In genomic region chr3:101070230-101070795, GRCm38 (mm10) we compare ENCODE assay signal across 8 mouse cellular contexts. TPM values are rescaled to one million over a fixed set of nuclear protein-coding genes. Genes with fewer than 3 reads are reported as not detected.
DNase-seq lines count a peak whose midpoint lies in the region; ATAC-seq and TF ChIP-seq lines count a peak whose summit lies in the region.

No protein-coding gene starts in this region.

- no peaks in the 10 kb centered on the region for H3K9me3 ChIP-seq in stomach, embryonic 15.5 days

- ATAC-seq in stomach, embryonic 15.5 days (ENCODE audit: insufficient read depth, low FRiP score, low read depth): peak; percentile 62; the same call in 1 of the 2 replicates
- no peak for ATAC-seq in erythroid progenitor cell, adult 5-6 weeks (replicated peaks; ENCODE audit: low FRiP score, poor library complexity, severe bottlenecking)

- peak; percentile 52 for DNase-seq in MN1 (ENCODE audit: low spot score)
- peak; percentile 98 for DNase-seq in heart, adult 11 months
- peak; percentile 23 to 29 for DNase-seq in kidney, postnatal 36 days
- DNase-seq in cerebellum, adult 9-10 months: no peak
- DNase-seq in cerebellum, postnatal 25 days: no peak

- H3K27ac ChIP-seq in bone marrow macrophage, adult 2 months (ENCODE audit: insufficient read depth, low read depth, low read length): peak overlapping the region; percentile 5; the same call in 1 of the 2 replicates
- peak overlapping the region; percentile 71 for H3K27ac ChIP-seq in stomach, embryonic 15.5 days

- TF ChIP-seq POLR2A in bone marrow macrophage, adult 2 months (IDR thresholded peaks at IDR 0.05; ENCODE audit: borderline replicate concordance, low read depth, low read length): no peak

- H3K4me1 ChIP-seq in bone marrow macrophage, adult 2 months (ENCODE audit: control insufficient read depth, insufficient read depth, low read length): peaks cover 10% of the 10 kb centered on the region
- peaks cover 25% of the 10 kb centered on the region; the same call in 1 of the 2 replicates for H3K4me1 ChIP-seq in stomach, embryonic 15.5 days

- 0 out of 2 replicates have a peak, but pooled peaks cover 6% of the 10 kb centered on the region for H3K36me3 ChIP-seq in stomach, embryonic 15.5 days

- H3K4me3 ChIP-seq in bone marrow macrophage, adult 2 months (ENCODE audit: insufficient read depth, low read length): no peak overlapping the region
- H3K4me3 ChIP-seq in stomach, embryonic 15.5 days (replicated peaks): no peak overlapping the region

- TF ChIP-seq CTCF in bone marrow macrophage, adult 2 months (IDR thresholded peaks at IDR 0.05; ENCODE audit: low read depth, low read length): no peak

- no peaks in the 10 kb centered on the region for H3K27me3 ChIP-seq in stomach, embryonic 15.5 days (replicated peaks)

- H3K4me2 ChIP-seq in stomach, embryonic 15.5 days: no peak overlapping the region

- 44% methylated on average over 10 of the region's 10 CpGs for WGBS in stomach, embryonic 15.5 days

- no peak overlapping the region for H3K9ac ChIP-seq in stomach, embryonic 15.5 days

RNA-seq across cellular contexts. Expression of gene Ptgfrn, which starts 39.8 kb away (rescaled TPM):
- polyA plus RNA-seq in bone marrow macrophage, adult 2 months (2012; ENCODE audit: insufficient read depth, insufficient read length, missing spikeins): 3.6 TPM in 2 replicates
- 5.2 and 6.0 TPM in 2 replicates for polyA plus RNA-seq in stomach, embryonic 15.5 days (2015; fragmentation: Nextera tagmentation; extraction: Ambion mirVana)
- total RNA-seq in erythroid progenitor cell, adult 5-6 weeks (2015; ENCODE audit: low replicate concordance): 0.84 TPM in 1 of 2 replicates, not detected in the other
- total RNA-seq in erythroid progenitor cell, adult 5-6 weeks (2017; ENCODE audit: low replicate concordance): not detected in 2 replicates

RNA-seq across cellular contexts. Expression of gene Cd101, which starts 41.0 kb away (rescaled TPM):
- polyA plus RNA-seq in bone marrow macrophage, adult 2 months (2012; ENCODE audit: insufficient read depth, insufficient read length, missing spikeins): 2.4 and 2.9 TPM in 2 replicates
- polyA plus RNA-seq in stomach, embryonic 15.5 days (2015; fragmentation: Nextera tagmentation; extraction: Ambion mirVana): 0.14 and 0.26 TPM in 2 replicates
- 1.7 TPM in 1 of 2 replicates, not detected in the other for total RNA-seq in erythroid progenitor cell, adult 5-6 weeks (2015; ENCODE audit: low replicate concordance)
- 0.64 and 0.83 TPM in 2 replicates for total RNA-seq in erythroid progenitor cell, adult 5-6 weeks (2017; ENCODE audit: low replicate concordance)

Comparison
In these comparisons a context has a peak if more than half of its experiments do, and no peak if none do; other contexts are left out.
1. DNase-seq: peak in MN1 (single experiment), heart, adult 11 months (single experiment) and kidney, postnatal 36 days (2 of 2); none in cerebellum, adult 9-10 months (single experiment) and cerebellum, postnatal 25 days (0 of 2).